In genomic region chr2:76675949-76676348, GRCm38 (mm10) we compare ENCODE assay signal across 9 mouse cellular contexts. TPM values are rescaled to one million over a fixed set of nuclear protein-coding genes. Genes with fewer than 3 reads are reported as not detected.
A peak's percentile ranks its signal among the peaks of the same experiment; 100 is the strongest.
DNase-seq lines count a peak whose midpoint lies in the region; ATAC-seq and TF ChIP-seq lines count a peak whose summit lies in the region.
"Had no signal": no experiment of that assay in that cellular context is flagged by ENCODE, and none has a peak within 500 bp of the region (broad histone marks: within the 10 kb centered on the region; RNA-seq: fewer than 3 reads in every experiment).

No protein-coding gene starts in this region.

- H3K9me3 ChIP-seq in erythroblast, embryonic 14.5 days (ENCODE audit: control insufficient read depth, low read length) = no peaks in the 10 kb centered on the region
- no peaks in the 10 kb centered on the region for H3K9me3 ChIP-seq in forebrain, embryonic 11.5 days (ENCODE audit: control insufficient read depth, low read length)
- H3K9me3 ChIP-seq in liver, embryonic 11.5 days (ENCODE audit: control insufficient read depth, low read length) = no peaks in the 10 kb centered on the region

- H3K79me2 ChIP-seq in C2C12 (ENCODE audit: control insufficient read depth, insufficient read depth) = peaks cover 66% of the 10 kb centered on the region

- peaks cover 50% of the 10 kb centered on the region for H3K4me1 ChIP-seq in erythroblast, embryonic 14.5 days (ENCODE audit: control insufficient read depth)
- H3K4me1 ChIP-seq in forebrain, embryonic 11.5 days (replicated peaks; ENCODE audit: control insufficient read depth, insufficient read depth, low read length) = peaks cover 10% of the 10 kb centered on the region; the same call in 1 of the 2 replicates
- H3K4me1 ChIP-seq in liver, embryonic 11.5 days (replicated peaks; ENCODE audit: control insufficient read depth, insufficient read depth, low read length) = peaks cover 10% of the 10 kb centered on the region

- H3K27me3 ChIP-seq in erythroblast, embryonic 14.5 days (ENCODE audit: control insufficient read depth) = no peaks in the 10 kb centered on the region
- H3K27me3 ChIP-seq in C2C12 (ENCODE audit: control insufficient read depth, insufficient read depth, insufficient read length) = no peaks in the 10 kb centered on the region
- no peaks in the 10 kb centered on the region for H3K27me3 ChIP-seq in forebrain, embryonic 11.5 days (ENCODE audit: control insufficient read depth, insufficient read depth, low read length)
- H3K27me3 ChIP-seq in liver, embryonic 11.5 days (replicated peaks; ENCODE audit: control insufficient read depth, insufficient read depth, low read length) = no peaks in the 10 kb centered on the region

- H3K4me3 ChIP-seq in erythroblast, embryonic 14.5 days (replicated peaks) = peak overlapping the region; percentile 82
- peak overlapping the region; percentile 68 for H3K4me3 ChIP-seq in C2C12 (ENCODE audit: insufficient read depth, poor library complexity, severe bottlenecking)
- H3K4me3 ChIP-seq in forebrain, embryonic 11.5 days (ENCODE audit: low read depth, low read length) = peak overlapping the region; percentile 85
- peak overlapping the region; percentile 81 for H3K4me3 ChIP-seq in liver, embryonic 11.5 days (ENCODE audit: low read depth, low read length)

- H3K36me3 ChIP-seq in erythroblast, embryonic 14.5 days (ENCODE audit: control insufficient read depth) = peaks cover 8% of the 10 kb centered on the region
- peaks cover 32% of the 10 kb centered on the region for H3K36me3 ChIP-seq in C2C12 (ENCODE audit: control insufficient read depth, insufficient read depth)
- no peaks in the 10 kb centered on the region for H3K36me3 ChIP-seq in forebrain, embryonic 11.5 days (ENCODE audit: control insufficient read depth, insufficient read depth, low read length)
- peaks cover 10% of the 10 kb centered on the region for H3K36me3 ChIP-seq in liver, embryonic 11.5 days (ENCODE audit: control insufficient read depth, insufficient read depth, low read length)

- no peak for DNase-seq in forebrain, embryonic 11.5 days (ENCODE audit: low spot score)
- no peak for DNase-seq in liver, embryonic 11.5 days (ENCODE audit: low spot score)
- DNase-seq in T-cell, adult 2 months (ENCODE audit: low spot score) = no peak
- no peak for DNase-seq in lung, postnatal 36 days

- WGBS in forebrain, embryonic 11.5 days = 10% methylated on average over 4 of the region's 4 CpGs
- WGBS in liver, embryonic 11.5 days = 14% methylated on average over 4 of the region's 4 CpGs

- H3K4me2 ChIP-seq in forebrain, embryonic 11.5 days (ENCODE audit: low read depth, low read length, severe bottlenecking) = peak overlapping the region; percentile 59
- H3K4me2 ChIP-seq in liver, embryonic 11.5 days = peak overlapping the region; percentile 73

- ATAC-seq in erythroblast, adult 5-6 weeks (replicated peaks; ENCODE audit: low FRiP score, poor library complexity, severe bottlenecking) = no peak
- ATAC-seq in forebrain, embryonic 11.5 days (replicated peaks; ENCODE audit: low FRiP score) = no peak
- ATAC-seq in liver, embryonic 11.5 days (replicated peaks; ENCODE audit: low FRiP score) = no peak
- ATAC-seq in cerebellum, adult (ENCODE audit: insufficient number of reproducible peaks, low FRiP score, low TSS enrichment) = no peak

- H3K79me3 ChIP-seq in C2C12 (ENCODE audit: low read depth) = peaks cover 54% of the 10 kb centered on the region

- H3ac ChIP-seq in C2C12 (ENCODE audit: control insufficient read depth, insufficient read length, low read depth) = peak overlapping the region; percentile 64

- H3K27ac ChIP-seq in forebrain, embryonic 11.5 days (ENCODE audit: low read depth, low read length) = no peak overlapping the region
- no peak overlapping the region for H3K27ac ChIP-seq in liver, embryonic 11.5 days (ENCODE audit: low read depth, low read length)

- H3K9ac ChIP-seq in forebrain, embryonic 11.5 days (ENCODE audit: low read length) = peak overlapping the region; percentile 83
- H3K9ac ChIP-seq in liver, embryonic 11.5 days (ENCODE audit: low read depth, low read length) = peak overlapping the region; percentile 79

- TF ChIP-seq CTCF in C2C12 (IDR thresholded peaks at IDR 0.05; ENCODE audit: control insufficient read depth, insufficient read depth, insufficient read length) = no peak

TF ChIP-seq in C2C12, 6 proteins besides CTCF, POLR2A, EP300 and RAD21:
- TF ChIP-seq MYOD1 (IDR thresholded peaks at IDR 0.05; ENCODE audit: control insufficient read depth, insufficient read length, low read depth) = no peak
- no peak for TF ChIP-seq CEBPB (IDR thresholded peaks at IDR 0.05; ENCODE audit: low read depth)
TF ChIP-seq in C2C12: peak in this region for 0.

RNA-seq across cellular contexts. Expression of gene Plekha3, which starts 0.9 kb away (rescaled TPM):
- polyA plus RNA-seq in erythroblast, embryonic 14.5 days (2012) = 0.02 and 0.08 TPM in 2 replicates
- total RNA-seq in erythroblast, adult 5-6 weeks (2015; ENCODE audit: low replicate concordance) = 2.5 and 8.2 TPM in 2 replicates
- total RNA-seq in erythroblast, adult 5-6 weeks (2017; ENCODE audit: low replicate concordance) = 2.9 and 7.2 TPM in 2 replicates
- 22.0 TPM for polyA plus RNA-seq in C2C12 (2012; fragmentation: generic; extraction: Trizol)
- polyA plus RNA-seq in forebrain, embryonic 11.5 days (2014; fragmentation: Nextera tagmentation; extraction: Ambion mirVana) = 14.5 and 15.3 TPM in 2 replicates
- polyA plus RNA-seq in liver, embryonic 11.5 days (2014; fragmentation: Nextera tagmentation; extraction: Ambion mirVana) = 9.5 and 12.4 TPM in 2 replicates

RNA-seq across cellular contexts. Expression of gene Fkbp7, which starts 3.0 kb away (rescaled TPM):
- 0.07 TPM in 1 of 2 replicates, not detected in the other for polyA plus RNA-seq in erythroblast, embryonic 14.5 days (2012)
- total RNA-seq in erythroblast, adult 5-6 weeks (2015; ENCODE audit: low replicate concordance) = 2.3 TPM in 1 of 2 replicates, not detected in the other
- total RNA-seq in erythroblast, adult 5-6 weeks (2017; ENCODE audit: low replicate concordance) = 0.70 and 2.9 TPM in 2 replicates
- 36.5 TPM for polyA plus RNA-seq in C2C12 (2012; fragmentation: generic; extraction: Trizol)
- 13.2 and 14.3 TPM in 2 replicates for polyA plus RNA-seq in forebrain, embryonic 11.5 days (2014; fragmentation: Nextera tagmentation; extraction: Ambion mirVana)
- 13.6 and 19.5 TPM in 2 replicates for polyA plus RNA-seq in liver, embryonic 11.5 days (2014; fragmentation: Nextera tagmentation; extraction: Ambion mirVana)

RNA-seq across cellular contexts. Expression of gene Pjvk, which starts 27.7 kb away (rescaled TPM):
- not detected in 2 replicates for polyA plus RNA-seq in erythroblast, embryonic 14.5 days (2012)
- total RNA-seq in erythroblast, adult 5-6 weeks (2015; ENCODE audit: low replicate concordance) = not detected in 2 replicates
- total RNA-seq in erythroblast, adult 5-6 weeks (2017; ENCODE audit: low replicate concordance) = not detected in 2 replicates
- polyA plus RNA-seq in C2C12 (2012; fragmentation: generic; extraction: Trizol) = 0.05 TPM
- 1.0 and 1.1 TPM in 2 replicates for polyA plus RNA-seq in forebrain, embryonic 11.5 days (2014; fragmentation: Nextera tagmentation; extraction: Ambion mirVana)
- 0.18 TPM in 1 of 2 replicates, not detected in the other for polyA plus RNA-seq in liver, embryonic 11.5 days (2014; fragmentation: Nextera tagmentation; extraction: Ambion mirVana)
- polyA plus RNA-seq: small intestine, adult 2 months had no signal

RNA-seq across cellular contexts. Expression of gene Prkra, which starts 28.1 kb away (rescaled TPM):
- polyA plus RNA-seq in erythroblast, embryonic 14.5 days (2012) = 0.05 and 0.07 TPM in 2 replicates
- total RNA-seq in erythroblast, adult 5-6 weeks (2015; ENCODE audit: low replicate concordance) = 6.9 and 7.5 TPM in 2 replicates
- total RNA-seq in erythroblast, adult 5-6 weeks (2017; ENCODE audit: low replicate concordance) = 2.2 TPM in 1 of 2 replicates, not detected in the other
- 18.2 TPM for polyA plus RNA-seq in C2C12 (2012; fragmentation: generic; extraction: Trizol)
- polyA plus RNA-seq in forebrain, embryonic 11.5 days (2014; fragmentation: Nextera tagmentation; extraction: Ambion mirVana) = 91.9 and 98.3 TPM in 2 replicates
- 26.7 and 30.3 TPM in 2 replicates for polyA plus RNA-seq in liver, embryonic 11.5 days (2014; fragmentation: Nextera tagmentation; extraction: Ambion mirVana)

Comparison
In these comparisons a context has a peak if more than half of its experiments do, and no peak if none do; other contexts are left out.
1. RNA of gene Fkbp7, which starts 3.0 kb away (polyA plus RNA-seq): 36.5 TPM in C2C12 (single experiment), 13.6 to 19.5 TPM in liver, embryonic 11.5 days and 13.2 to 14.3 TPM in forebrain, embryonic 11.5 days; 0.07 TPM in erythroblast, embryonic 14.5 days; every median in the first group is over 10 times any median in the second.
2. Peak in every context shown above with its lines, with median percentiles within 50 percentile points of each other: H3K4me3 ChIP-seq.